Mouse (Mus musculus) MEL-GATA-1-ER (cell line): ENCODE results near the gene Syt16.

Experiments used
- DNase-seq: peaks from one replicate; pipeline ENCODE4 v3.0.0-alpha.2; 2012; ENCODE audit warnings: low read depth; ENCODE audit errors: extremely low read depth

The Syt16 gene

DNA sequence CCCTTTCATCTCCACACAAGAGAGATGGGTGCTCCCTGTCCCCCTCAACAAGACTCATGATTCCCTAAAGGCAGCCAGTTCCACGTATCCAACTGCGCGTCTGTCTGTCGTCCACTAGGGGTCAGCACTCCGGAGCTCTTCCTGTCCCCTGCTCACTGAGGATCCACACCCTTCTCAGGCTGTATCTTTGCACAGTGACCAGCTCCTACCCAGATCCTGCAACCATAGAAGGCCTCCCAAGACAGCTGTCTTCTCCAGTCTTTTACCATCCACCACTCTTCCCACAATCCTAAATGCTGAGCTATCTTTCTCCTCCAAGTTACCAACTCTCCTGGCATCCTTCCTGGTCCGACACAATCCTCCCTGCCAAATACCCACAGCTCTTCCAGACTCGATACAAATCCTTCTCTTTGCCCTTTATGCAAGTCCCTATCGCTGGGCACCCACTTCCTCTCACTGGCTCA, 12.0 kb downstream of the Syt16 start:
- DNase-seq = peak; percentile 22

DNA sequence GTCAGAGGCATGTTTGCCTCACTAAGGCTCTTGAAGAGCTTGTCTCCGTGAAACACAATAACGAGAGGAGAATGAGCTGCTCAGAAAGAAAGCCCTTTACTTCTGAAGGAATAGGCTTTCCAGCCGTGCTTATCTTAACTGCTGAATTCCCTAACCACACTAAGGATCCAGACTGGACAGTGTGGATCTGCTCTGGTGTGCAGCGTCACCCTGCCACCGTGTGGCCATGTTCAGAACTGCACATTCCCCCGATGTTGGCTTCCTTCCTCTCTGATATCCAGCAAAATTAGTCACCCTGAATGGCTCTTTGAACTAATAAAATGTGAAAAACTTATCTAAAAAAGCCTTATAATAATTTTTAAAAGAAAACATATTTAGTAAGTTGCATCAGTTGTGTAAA, 16.3 kb downstream of the Syt16 start:
- peak; percentile 18 for DNase-seq

DNA sequence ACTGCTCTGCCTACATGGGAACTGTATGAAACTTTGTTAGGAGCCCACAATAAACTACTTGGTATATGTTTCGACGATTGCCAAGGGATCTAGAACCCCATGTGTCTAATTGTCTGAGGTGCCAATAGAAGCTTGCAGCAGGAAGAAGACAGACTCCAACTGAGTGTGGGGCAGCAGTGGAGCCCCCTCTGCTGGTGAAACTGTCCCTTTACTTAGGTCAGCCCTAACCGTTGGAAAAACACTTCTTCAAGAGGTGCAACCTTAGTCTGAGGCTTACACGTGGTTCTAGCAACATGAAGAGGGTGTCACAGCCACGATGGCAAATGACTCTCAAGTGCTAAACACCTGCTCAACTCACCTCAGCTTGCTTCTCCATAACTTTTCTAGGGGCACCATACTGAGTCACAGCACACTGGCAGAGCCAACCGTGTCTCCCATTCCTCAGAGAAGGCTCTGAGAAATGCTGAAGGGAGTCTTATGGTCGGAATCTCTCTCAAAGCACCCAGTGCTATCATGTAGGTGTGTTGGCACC, 17.3 kb downstream of the Syt16 start:
- peak; percentile 11 for DNase-seq

DNA sequence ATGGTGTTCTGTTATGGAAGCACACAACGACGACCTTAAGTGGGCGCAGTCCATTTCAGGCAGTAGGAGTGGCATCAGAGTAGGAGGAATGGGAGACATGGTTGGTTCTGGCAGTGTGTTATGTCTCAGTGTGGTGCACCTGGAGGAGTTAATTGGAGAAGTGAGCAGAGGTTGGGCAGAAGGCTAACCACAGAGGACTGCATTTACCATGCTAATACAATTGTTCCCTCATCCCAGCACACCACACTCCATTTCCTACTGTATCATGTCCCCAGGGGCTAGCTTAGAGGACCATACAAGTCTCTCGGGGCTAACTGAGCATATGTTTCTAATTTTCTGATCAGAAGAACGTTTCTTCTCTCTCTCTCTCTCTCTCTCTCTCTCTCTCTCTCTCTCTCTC, 18.0 kb downstream of the Syt16 start:
- DNase-seq = no peak

DNA sequence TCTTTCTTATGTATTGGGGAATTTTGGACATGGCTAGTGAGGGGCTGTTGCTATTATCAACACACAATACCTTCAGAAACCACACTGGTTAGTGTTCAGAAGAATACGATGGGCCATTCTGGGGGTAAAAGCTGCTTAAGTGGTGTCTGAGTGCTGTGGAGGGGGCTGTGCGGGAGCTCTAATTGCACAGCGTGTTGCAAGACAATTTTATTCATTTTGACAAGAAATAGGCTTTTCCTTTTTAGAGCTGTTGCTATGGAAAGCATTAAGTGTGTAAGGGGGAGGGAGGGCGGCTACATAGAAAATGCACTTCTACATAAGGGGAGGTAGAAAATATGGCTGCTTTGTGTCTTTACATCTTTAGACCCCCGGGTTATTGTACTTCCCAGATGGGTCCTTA, 25.8 kb downstream of the Syt16 start:
- no peak for DNase-seq

DNA sequence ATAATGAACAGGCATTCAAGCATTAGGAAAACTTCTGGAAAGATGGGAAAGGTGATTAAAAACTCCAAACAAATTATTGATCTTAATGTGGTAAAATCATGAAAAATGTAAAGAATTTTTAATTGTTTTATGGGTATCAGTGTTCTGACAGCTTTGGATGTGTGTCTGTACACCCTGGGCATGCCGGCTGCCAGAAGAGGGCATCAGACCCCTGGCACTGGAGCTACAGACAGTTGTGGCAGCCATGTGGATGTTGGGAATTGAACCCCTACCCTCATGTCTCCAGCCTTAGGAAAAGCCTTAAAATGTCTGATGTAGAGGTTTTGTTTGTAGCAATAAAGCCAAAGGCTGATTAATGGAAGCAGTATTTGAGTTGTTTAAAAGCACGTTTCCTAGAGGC, 27.5 kb downstream of the Syt16 start:
- DNase-seq = no peak

DNA sequence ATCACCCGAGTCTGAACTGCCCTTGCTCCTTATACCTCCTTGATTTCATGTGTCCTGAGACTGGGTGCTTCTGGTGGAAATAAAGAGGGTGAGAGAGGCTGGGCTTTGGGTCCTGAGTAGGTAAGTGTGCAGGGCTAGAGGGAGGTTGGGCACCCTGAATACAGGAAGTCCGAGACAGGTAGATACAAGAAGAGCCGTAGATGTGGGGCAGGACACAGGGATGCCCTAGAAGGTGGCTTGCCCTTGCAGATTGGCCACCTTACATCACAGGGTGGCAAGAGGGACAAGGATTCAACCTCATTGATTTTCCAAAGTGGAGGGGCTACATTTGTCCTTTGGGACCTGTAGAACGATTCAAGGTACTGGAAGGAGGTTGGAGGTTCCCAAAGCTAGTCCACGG, 45.8 kb downstream of the Syt16 start:
- DNase-seq = no peak

DNA sequence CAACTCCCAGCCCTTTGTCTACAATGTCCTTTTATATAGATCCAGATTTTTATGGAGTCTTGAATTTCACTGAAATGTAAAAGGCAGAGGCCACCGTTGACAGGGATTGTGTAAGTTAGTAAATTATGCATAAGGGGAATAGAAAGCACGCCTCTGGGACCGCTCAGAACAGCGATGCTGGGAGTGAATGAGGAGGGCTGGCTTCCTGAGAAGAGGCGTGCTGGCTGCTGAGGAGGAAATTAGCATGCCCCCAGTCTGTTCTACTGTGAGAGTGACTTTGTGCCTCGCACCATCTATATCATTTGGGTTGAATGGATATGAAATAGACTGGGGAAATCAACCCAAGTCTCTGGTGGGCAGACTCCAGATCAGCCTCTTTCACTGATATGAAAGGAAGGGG, 46.3 kb downstream of the Syt16 start:
- DNase-seq = no peak

DNA sequence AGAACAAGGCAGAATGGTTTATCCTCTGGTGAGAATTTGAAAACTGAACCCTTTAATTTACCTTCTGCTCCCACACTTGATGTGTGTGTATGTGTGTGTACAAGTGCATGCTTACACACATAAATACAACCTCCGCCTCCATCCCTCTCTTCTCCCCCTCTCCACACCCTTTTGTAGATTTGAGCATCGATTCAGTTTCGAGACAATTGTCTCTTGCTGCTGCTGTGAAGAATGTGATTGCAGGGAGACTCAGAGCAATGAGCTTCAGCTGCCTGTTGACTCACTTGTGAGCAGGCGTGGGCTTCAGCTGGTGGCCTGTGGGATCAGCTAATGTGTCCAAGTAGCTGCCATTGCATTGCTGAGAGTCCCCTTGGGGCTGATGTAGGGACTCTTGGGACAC, 46.8 kb downstream of the Syt16 start:
- DNase-seq = no peak

DNA sequence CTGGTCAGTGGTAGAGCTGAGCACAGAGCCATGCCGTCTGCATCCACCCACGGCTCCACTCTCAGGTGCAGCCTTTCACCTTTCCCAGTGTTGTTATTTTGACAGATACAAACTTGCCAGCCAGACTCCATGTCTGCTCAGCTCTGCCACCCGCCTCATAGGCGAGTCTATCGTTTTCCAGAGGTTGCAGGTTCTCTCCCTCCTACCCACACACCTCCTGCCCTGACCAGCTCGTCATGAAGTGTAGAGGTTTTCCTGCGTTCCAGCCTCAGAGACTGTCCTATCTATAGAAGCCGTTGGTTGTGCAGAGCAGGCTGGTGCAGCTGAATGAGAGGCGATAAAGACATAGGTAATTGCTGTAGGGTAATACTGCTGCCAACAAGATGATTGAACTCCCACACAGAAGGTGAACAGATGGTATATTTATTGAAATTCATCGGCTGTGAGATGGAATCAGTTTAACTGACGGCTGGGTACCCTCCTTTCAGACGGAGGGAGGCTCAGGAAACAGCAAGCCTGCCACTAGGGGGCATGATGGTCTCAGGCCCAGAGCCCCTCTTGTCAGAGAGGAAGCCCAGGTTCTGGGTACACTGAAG, 58.0 kb downstream of the Syt16 start:
- peak; percentile 2 for DNase-seq

DNA sequence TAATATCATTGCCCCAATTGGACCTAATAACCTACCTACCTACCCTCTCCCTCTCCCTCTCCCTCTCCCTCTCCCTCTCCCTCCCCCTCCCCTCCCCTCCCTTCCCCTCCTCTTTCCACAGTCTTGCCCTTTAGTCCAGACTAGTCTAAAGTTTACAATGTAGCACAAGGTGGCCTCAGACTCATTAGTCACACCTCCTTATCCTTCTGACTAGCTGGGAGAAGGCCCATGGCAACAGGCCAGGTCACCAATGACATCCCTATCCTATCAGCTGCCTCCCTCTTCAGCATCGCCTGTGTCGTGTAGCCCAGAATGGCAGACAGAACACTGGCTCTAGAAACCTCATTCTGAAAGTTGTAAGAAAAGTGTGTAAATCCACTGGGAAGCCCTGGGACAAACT, 58.7 kb downstream of the Syt16 start:
- no peak for DNase-seq

DNA sequence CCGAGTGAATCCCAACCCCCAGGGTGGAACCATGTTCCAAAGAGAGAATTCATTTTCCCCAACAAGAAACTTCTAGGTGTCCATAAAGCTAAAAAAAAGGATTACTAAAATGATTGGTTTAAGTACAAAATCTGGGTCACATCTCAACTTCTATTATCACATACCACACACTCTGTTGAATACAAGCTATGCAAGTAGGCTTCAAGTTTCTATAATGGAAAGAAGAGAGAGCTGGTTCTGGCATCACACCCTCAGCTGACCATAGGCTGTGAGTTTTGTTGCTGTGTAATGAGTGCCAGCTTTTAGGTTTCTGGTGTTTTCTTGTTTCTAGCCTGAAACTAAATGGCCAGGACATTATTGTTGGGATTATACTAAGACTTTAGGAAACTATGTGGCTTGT, 65.1 kb downstream of the Syt16 start:
- no peak for DNase-seq

DNA sequence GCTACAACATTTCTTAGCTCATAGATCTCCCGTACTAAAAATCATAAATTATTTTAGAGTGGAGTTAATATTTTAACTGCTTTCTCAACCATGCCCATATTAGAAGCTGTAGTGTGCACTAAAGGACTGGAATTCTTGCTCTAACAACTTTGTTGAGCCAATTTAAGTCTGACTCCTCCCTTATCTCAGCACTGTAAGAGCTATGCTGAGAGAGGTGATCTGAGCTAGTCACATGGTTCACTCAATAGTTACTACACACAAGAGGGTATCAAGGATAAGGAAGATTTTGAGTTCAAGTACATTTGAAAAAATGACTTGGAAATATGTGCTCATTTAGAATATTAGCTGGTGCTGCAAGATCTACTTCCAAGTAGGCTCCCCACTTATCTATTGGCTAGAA, 71.5 kb downstream of the Syt16 start:
- no peak for DNase-seq

DNA sequence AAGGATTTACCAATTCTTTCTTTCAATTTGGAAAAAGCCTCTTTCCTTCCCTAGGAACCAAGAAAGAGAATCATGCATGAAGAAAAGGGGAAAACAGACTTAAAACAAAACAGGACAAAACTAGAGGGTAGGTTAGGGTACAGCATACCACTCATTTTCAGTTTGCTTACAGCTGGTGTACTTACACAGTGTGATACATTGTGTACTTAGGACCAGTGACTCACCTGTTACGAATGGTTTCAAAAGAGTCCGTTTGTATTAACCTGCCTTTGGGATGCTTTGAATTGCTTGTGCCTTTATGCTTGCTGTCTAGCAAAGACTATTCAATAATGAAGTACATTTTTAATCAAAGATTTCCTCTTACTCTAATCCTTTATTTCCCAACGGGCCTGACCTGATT, 78.1 kb downstream of the Syt16 start:
- no peak for DNase-seq

DNA sequence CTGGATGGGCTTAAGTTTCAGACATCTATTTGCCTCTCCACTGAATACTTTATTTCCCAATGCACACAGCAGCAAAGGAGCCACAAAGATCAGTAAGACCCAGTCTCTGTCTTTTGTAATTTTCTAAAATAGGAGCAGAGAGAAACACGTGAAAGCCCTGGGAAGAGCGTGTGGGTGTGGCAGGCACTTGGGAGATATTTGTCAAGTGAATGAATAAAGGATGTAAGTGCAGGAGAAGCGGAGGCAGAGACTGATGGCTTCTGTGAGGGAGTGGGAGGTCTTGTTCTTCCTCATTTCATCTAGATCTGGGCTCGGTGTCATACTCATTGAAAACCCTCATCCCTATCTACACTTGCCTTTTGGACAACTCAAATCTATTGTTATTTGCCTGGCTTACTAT, 78.6 kb downstream of the Syt16 start:
- DNase-seq = no peak

DNA sequence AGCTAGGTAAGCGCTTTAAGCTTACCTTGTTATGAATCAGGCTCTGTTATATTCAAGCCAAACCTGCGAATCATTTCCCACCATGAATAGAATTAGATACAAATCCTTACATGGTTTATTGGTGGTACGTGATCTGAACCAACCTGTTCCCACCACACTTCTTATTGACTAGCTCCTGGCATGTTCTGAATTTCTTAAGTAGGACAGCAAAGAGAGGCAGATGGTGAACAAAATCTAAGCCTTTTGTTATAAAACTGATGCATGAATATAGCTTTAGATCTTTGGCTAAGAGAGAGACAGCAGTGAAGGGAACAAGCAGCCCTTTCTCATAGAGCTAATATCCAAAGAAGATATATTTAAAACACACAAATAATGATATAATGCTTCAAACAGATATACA, 83.7 kb downstream of the Syt16 start:
- DNase-seq = no peak

DNA sequence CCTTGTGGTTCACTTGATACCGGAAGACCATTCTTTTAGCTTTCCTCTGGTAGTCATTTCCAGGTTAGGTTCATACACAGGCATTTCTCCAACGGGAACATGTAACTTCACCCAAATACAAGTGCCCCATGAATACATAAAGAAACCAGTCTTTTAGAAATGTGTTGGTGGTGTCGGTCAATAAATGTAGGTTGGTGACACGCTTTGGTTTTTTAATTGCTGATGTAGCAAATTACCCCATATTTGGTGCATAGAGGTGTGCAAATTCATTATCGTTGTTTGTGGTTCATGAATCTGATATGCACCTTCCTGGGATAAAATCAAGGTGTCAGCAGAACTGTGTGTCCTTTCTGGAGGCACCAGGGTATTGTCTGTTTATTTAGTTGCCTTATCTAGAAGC, 86.9 kb downstream of the Syt16 start:
- DNase-seq = no peak

DNA sequence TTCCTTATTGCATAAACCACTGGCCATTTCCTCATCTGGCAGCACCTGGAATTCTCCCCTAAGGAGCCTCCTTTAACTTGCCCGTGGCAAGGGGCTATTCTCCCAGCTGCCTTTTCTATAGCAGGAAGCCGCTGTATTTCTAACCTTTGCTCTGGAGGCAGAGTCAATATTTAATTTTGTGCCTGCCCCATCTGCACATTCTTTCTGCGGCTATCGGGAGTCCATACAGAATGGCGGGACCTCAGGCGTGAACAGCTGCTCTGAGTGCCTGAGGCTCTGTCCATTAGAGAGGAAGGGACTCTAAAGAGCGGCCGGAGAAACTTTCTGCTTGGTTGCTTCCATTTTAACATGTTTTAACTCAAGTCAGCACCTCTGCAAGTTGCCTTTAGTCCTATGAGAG, 89.6 kb downstream of the Syt16 start:
- DNase-seq = no peak

DNA sequence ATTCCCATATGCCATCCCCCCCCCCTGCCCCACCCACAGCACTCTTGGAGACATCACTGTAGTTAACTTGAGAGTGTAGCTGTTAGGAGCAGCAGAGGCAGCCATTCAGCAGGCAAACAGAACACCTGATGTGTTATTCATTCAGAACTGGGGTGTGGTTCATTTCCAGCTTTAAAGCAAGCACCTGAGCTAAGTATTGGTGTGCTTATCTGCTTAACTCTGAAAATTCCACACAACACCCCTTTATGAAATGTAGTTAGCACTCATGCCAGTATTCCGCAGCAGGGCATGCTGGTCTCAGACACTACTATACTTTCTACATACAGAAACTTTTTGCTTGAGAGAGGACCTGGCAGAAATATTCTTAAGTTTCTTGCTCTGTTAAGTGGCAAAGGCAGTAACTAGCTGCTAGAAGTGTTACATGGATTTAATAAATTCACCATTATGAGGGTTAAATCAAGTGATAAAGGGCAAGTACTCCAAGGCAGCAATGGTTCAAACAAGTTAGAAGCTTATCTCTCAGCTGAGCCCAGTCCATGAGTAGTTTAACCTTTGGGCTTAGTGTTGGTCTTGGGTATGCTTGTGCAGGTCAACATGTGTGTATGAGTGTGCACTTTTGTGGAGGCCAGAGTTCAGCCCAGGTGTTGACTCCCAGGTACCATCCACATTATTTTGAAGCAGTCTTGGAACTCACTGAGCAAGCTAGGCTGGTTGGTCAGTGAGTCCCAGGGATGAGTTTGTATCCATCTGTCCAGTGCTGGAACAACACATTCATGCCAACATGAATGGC, 92.1 kb downstream of the Syt16 start:
- DNase-seq = no peak

DNA sequence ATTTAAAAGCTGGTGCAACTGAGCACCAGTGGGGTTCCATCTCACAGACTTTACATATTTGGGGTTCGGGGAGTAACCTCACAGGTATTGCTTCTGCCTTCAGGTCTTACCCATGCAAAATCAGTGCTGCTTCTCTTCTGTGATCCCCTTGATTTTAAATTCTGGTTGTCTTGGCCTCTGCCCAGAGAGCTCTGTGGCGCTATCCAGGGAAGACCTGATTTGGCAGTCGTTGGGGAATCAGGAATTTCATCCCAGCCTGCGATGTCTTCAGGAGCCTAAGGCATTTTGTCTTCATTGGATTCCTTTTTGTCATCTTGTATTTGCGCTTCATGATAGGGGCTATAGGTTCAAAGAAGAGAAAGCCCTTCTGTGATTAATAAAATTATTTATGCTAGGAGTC, 95.1 kb downstream of the Syt16 start:
- DNase-seq = no peak

DNA sequence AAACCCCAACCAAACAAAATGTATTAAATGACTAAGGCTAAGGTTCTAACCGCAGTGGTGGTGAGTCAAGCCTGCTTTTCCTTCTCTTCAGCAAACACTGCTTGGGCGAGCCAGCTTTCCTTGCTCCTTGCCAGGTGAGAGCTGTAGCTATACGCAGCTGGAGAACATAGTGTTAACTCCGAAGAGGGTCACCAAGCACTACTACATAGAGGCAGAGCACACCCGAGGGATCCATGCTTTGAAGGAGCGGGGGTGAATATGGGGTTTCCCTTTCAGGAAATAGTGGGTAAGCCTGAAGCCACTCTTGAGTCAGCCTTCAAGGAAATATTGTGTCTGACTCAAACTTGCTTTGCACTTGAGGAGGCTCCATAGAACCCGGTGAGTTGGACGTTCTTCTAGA, 95.6 kb downstream of the Syt16 start:
- DNase-seq = no peak

DNA sequence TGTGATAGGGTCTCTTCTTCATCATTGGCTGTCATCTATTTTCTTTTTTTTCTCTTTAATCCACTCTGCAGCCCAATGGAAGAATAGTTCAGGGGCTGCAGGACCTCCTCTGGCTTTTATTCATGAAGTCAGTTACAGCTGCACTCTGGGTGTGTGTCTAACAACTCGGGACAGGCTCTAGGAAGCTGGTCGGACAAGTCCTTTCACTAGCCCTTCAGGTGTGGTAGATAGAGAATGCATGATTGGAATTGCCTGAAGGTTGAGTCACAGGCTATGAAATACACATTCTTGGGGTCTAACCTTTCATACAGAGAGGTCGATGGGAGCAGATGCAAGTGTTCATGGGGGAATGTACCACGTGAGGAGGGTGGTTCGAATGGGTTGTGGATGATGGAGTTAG, 97.2 kb downstream of the Syt16 start:
- DNase-seq = no peak
